Mouse (Mus musculus) liver, adult (tissue): ENCODE data around the gene Mis18a.

Source experiments
- GATA4 ChIP-seq: IDR thresholded peaks from 2 replicates; pipeline ENCODE4 v1.6.1; 2014; ENCODE audit warnings: mild to moderate bottlenecking, low read length; ENCODE audit not compliant: insufficient replicate concordance

Gene Mis18a

GRCm38 (mm10) chr16:90687011-90687410 is 40.2 kb downstream of the Mis18a start:
- TF ChIP-seq GATA4, result no peak

DNA sequence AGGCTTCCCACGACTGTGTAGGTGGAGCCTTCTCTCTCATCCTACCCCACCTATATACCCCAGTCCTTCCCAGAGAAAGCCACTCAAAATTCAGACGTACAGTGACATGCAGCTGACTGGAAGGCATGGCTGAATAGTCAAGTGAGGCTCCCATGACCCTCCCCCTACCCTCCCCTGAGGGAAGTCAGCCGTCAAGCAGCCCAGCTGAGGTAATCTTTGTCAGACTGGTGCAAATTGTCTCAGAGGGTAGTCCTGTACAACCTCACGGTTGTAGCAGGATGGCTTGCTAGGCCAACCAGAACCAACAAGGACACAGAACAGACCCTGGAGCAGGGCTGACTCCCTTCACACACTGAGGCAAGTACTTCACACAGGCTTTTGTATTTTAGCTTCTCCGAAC is 43.1 kb downstream of the Mis18a start:
- no peak for TF ChIP-seq GATA4

- no peak for TF ChIP-seq GATA4
These were observed 47.2 kb downstream of the Mis18a start for GRCm38 (mm10) chr16:90679984-90680383.

- TF ChIP-seq GATA4, result no peak
These were observed 48.4 kb downstream of the Mis18a start for GRCm38 (mm10) chr16:90678820-90679219.

DNA sequence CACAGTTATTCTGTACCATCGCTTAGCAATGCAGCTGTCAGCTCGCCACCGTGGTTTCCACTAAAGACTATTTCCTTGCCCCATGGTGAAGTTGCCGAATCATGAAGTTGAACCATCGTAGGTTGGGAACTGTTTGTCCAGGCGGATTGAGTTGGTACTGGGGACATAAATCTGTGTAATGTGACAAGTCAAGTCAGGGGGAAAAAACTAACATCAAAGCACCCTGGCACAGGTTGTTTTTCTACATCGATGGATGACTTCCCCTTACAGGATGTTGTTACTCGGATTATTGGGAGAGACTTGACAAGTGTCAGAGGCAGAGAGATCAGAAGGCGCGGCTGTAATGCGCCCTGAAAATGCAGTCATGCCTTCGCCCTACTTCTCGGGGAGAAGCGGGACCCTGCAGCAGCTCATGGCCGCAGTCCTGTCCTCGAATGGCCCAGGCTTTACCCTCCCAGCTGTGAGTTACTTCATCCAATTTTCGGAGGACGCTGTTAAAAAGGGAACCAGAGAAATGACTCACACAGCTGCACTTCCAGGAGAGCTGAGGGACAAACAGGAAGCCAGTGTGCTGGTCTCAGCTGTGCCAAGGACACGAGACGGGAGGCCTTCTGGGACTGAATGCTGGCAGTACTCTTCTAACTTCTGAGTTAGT is 50.2 kb downstream of the Mis18a start:
- no peak for TF ChIP-seq GATA4

DNA sequence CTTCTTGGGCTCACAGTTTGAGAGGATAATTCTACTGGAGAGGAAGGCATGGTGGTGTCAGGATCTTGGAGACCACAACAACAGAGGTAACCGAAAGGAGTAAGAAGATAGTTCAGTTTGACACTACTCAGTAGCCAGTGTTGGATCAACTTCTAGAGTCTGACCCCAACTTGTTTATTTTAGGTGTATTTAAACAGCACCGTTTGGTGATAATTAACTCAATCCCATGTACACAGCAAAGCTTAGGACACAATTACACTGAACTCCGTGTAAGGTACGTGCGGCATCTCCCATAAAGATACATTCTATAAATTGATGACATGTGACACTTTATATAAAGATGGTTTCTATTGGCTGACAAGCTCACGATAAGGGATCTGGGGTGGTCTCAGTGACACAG is 52.6 kb downstream of the Mis18a start:
- TF ChIP-seq GATA4, result no peak

- no peak for TF ChIP-seq GATA4
These were observed 53.5 kb downstream of the Mis18a start for GRCm38 (mm10) chr16:90673507-90674354.
